Mouse (Mus musculus): ENCODE measurements at regions not wholly inside any gene's neighbourhood (a gene's known extent, or its start where the extent isn't known, plus 50 kb on each side); places are given as distances from the start of the nearest gene placed in this dataset.

DNA sequence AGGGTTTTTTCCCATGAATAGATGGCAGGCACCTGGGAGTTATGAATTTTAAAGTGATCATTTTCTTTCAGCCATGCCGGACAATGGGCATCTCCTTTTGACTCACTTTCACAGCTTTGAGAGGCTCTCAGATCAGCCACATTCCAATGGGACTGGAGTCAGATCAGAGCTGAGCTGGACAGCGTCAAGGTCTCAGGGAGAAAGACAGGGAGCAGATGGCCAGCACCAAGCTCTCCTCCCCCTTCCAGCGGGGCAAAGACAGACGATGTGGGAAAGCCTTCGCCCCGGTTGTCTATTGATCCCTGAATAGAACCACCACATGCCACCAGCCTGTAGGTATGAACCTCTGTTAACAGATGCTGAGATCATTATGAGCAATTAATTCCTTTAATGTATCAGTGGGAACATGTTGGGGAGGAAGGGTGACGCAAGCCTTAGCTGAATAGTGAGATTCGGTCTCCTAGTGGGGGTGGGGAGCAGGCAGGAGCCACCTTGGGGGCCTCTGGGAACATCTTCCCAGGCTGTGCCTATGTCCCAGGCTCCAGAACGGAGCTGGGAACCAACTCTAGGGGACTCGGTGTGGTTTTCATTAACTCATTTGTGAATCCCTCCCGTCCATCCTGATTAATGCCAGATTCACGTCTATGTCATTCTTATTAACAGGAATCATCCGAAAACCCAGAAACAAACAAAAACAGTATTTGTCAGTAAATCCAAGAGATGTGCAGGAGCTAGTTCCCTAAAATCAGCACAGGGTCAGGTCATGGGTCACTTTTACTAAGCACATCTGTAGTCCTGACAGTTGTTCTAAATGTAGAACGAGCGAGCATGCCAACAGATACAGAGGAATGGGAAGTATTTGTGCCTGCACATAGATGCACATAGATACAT, 101.8 kb upstream of the Id4 start:
- ATAC-seq (replicated peaks; ENCODE audit: poor library complexity): no peak

DNA sequence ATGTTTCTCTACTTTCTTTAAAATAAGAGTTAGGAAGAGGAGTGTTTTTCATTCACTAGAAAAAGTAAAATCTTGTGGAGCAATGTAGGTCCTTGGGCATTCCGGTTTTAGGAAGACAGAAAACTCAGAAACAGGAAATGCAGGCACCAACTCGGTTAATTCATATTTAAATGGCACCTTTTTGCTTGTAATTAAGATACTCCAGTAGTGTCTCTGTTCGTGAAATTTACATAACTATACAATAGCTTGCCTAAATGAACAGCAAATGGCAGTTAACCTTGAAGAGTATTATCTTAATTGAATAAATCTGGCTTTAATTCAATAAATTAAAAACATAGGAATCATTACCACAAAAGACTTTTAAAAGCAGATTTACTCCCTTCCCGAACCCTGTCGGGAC, 100.9 kb upstream of the Id4 start:
- no peak for ATAC-seq (replicated peaks; ENCODE audit: poor library complexity)

DNA sequence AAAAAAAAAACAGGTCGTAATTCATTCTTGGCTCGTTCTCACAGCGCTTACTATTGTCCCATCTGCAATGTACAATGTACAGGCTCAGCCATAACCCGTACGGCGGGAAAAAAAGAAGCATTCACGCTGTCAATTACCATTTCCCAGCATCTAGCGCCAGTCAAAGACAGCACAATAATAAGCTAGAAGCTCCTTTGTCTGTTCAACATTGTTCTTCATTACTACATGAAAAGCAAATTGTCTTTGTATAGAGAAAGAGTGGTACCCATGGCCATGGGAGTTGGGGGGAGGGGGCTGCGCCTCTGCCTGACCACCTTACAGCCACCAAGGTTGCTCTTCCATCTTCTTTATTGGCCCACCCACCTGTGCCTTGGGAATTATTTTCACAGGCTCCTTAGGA, 99.7 kb upstream of the Id4 start:
- no peak for ATAC-seq (replicated peaks; ENCODE audit: poor library complexity)

DNA sequence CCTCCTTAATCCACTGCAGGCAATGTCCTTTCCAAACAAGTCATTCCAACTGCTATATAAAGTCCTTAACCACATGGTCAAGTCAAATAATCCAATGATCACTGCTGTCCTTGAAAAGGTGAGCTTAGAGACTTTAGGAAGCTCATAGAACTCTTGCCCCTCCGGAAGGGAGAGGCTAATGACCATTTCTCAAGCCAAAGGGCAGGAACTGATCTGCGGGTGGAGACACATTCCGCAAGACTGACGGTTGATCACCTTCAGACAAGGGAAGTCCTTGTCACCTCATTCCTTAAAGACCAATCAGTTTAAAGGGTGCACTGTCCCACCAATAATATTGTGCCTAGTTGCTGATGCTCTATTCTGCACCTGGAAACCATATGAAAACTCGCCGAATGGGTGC, 96.4 kb upstream of the Id4 start:
- ATAC-seq (replicated peaks; ENCODE audit: poor library complexity): no peak

DNA sequence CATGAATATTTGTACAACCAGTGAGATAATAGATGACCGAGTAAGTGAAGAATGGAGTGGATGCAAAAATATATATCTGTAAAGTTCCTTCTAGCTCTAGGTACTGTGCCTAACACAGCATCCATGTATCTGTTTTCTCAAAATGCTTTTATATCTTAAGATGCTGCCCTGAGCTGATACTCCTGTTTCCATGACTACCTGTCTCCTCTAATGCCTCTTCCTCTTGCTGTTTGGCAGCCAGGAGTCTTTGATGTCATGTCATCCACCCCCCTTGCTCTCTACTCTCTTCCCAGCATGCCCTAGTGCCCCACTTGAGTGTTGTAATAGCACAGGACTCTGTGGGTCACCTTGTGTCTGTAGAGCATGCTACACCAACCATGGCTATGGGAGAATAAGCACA, 95.2 kb upstream of the Id4 start:
- no peak for ATAC-seq (replicated peaks; ENCODE audit: poor library complexity)

DNA sequence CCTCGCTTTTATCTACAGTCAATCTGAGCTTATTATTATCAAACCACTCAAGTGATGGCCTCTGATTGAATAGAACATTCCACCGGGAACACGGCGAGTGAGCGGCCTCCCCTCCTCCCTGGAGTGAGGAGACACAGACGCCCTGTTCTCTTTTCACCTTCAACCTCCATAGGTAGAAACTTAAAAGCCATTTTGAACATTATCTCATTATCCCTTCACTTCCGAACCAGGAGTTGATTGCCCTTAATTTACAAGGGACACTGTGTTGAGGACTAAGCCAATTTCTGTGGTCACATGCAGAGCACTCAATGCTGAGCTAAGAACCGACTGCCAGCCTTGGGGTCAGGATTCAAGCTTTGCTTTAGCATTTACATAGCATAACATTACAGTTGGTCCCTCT, 93.1 kb upstream of the Id4 start:
- ATAC-seq (replicated peaks; ENCODE audit: poor library complexity): no peak

DNA sequence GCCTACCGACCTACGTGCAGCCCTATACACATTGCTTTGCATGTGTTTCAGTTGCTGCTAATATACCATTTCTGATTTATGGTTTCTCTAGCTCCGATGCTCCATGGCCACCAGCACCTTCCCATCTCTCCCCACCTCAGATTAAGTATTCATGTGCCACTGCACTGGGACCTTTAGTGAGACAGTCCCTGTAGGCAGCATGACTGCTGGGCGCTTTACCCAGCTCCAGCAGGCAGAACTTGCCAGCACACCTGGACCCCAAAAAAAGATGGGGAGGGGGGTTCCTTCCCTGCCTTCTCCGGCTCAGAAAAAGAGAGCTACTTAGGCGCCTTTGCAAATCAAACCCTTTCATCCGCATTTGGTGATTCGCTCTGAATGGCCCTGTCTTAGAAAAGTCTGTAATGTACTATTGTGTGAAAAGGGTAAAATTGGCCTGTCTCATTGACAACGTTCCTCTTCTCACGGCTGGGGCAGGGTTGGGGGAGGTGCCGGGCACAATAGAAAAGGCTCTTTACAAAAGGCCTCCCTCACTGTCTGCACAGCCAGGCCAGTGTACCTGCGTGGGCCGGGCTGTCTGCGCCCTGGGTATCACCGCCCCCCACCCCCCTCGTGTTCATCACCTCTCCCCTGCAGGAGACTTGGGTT, 89.6 kb upstream of the Id4 start:
- ATAC-seq (replicated peaks; ENCODE audit: poor library complexity): no peak

DNA sequence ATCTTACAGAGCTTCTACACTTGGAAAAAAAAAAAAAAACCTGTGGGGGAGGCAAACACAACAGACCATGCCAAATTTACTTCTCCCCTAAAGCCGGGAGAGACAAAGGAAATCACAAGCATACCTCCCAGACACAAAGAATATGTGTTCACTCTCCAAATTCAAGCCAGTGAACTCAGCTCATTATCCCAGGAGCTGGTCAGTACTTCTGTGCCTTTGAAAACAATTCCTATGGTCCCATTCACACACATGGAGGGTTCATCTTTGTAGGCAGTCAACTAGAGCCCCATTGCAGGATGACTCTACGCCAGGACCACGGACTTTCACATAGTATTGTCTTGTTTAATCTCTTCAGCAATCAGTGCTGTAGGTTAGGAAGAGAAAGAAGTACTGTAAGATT, 89.0 kb upstream of the Id4 start:
- no peak for ATAC-seq (replicated peaks; ENCODE audit: poor library complexity)

DNA sequence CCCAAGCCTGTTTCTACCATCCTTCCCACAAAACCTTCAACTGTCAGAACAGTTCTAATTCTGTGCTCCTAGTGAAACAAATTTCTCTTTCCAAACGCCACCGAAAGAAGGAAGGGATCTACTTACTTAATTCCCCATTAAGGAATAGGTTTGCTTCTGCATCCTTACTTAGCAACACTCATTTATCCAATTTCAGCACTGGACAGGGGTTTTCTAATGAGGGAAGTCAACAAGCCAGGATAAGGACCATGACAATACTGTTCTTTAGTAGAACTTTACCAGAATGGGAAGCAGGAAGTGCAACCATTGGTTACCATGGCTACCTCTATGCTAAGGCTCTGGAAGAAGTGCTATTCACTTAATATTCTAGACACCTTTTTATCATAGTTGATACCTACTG, 68.6 kb upstream of the Id4 start:
- ATAC-seq (replicated peaks; ENCODE audit: poor library complexity): no peak

DNA sequence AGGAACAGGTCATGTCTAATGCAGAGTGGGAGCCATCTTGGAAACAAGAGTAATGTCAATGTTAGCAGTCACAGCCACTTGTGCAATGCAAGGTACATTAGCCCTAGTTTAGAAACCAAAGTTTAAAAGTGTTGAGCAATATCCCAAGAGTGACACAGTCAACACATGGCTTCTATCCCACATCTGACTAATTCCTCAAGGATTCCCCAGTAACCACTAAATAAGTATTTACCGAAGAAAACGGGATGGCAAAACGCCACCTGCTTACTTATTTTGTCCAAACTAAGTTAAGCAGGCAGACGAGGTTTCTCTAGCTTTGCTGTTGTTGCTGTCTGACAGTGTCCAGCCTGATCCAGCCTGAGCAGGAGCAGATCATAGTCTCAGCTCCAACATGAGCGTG, 67.1 kb upstream of the Id4 start:
- no peak for ATAC-seq (replicated peaks; ENCODE audit: poor library complexity)

DNA sequence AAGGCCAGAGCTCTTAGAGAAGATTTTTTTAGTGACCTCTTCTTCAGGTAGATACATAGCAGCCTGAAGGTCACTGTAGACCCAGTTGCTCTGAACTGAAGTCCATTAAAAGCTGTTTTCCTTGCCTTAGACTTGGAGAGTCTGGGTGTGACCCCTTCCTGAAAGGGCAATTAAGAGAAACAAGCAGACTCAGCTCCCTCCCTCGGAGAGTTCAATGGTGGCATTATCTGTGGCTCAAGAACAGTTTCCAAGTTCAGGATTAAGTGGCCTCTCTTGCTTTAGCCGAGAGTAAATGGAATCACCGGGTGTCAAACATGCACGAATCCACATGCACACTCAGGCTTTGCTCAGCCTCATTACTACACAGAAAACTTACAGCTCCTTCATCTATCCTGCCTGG, 53.2 kb upstream of the Id4 start:
- ATAC-seq (replicated peaks; ENCODE audit: poor library complexity): no peak
